Mouse (Mus musculus) erythroblast, embryonic 14.5 days (primary cell): ENCODE results near the gene Sept8.

Source experiments
- GATA1 ChIP-seq: IDR thresholded peaks from 2 replicates; pipeline ENCODE4 v1.6.1; 2012; ENCODE audit warnings: low read length, inconsistent platforms, mixed read lengths
- TAL1 ChIP-seq: IDR thresholded peaks from 3 replicates; pipeline ENCODE4 v1.6.1; 2012; ENCODE audit warnings: low read length, inconsistent platforms, mixed read lengths

GRCm38 (mm10) chr11:53530001-53530400, 10.9 kb downstream of the Sept8 start:
- no peak for TF ChIP-seq GATA1
- TF ChIP-seq TAL1: no peak
